Mouse (Mus musculus) embryonic facial prominence, embryonic 12.5 days (tissue): ENCODE measurements around the gene Hipk1. TPM values are rescaled to one million over a fixed set of nuclear protein-coding genes. Genes with fewer than 3 reads are reported as not detected.
"Not testable (repeated sequence)": the region's sequence is repeated elsewhere in the genome, so short reads cannot be mapped to it uniquely, and the experiment has no call there.

Experiments
- ATAC-seq: fragments of 200-750 bp; cut with Nextera tagmentation; 2 replicates; pipeline ENCODE4 v1.8.0; 2017; ENCODE audit not compliant: insufficient number of reproducible peaks, insufficient read depth, low FRiP score, low TSS enrichment
- H3K27ac ChIP-seq: fragments of 300-500 bp; sonication (generic); 2 replicates; pipeline ENCODE4 v1.5.1; 2016; ENCODE audit warnings: mild to moderate bottlenecking
- H3K27me3 ChIP-seq: fragments of 300-500 bp; sonication (generic); 2 replicates; pipeline ENCODE4 v1.6.1; 2016; ENCODE audit warnings: mild to moderate bottlenecking, moderate library complexity
- H3K36me3 ChIP-seq: fragments of 300-500 bp; sonication (generic); 2 replicates; pipeline ENCODE4 v1.6.1; 2016; ENCODE audit warnings: mild to moderate bottlenecking
- H3K4me1 ChIP-seq: fragments of 300-500 bp; sonication (generic); 2 replicates; pipeline ENCODE4 v1.6.1; 2016
- H3K4me2 ChIP-seq: fragments of 300-500 bp; sonication (generic); replicated peaks from 2 replicates; pipeline ENCODE4 v1.6.1; 2016; ENCODE audit warnings: mild to moderate bottlenecking, moderate library complexity
- H3K4me3 ChIP-seq: fragments of 300-500 bp; sonication (generic); 2 replicates; pipeline ENCODE4 v1.5.1; 2016; ENCODE audit warnings: mild to moderate bottlenecking
- H3K9ac ChIP-seq: fragments of 300-500 bp; sonication (generic); 2 replicates; pipeline ENCODE4 v1.6.1; 2016; ENCODE audit warnings: mild to moderate bottlenecking, moderate library complexity
- H3K9me3 ChIP-seq: fragments of 300-500 bp; sonication (generic); 2 replicates; pipeline ENCODE4 v1.6.1; 2016; ENCODE audit warnings: mild to moderate bottlenecking, moderate library complexity
- WGBS: fragments of 180-500 bp; shearing (Covaris S2); methylation state at CpG from one replicate; pipeline ENCODE4 v1.1.7; 2016; 5-methylcytosine and 5-hydroxymethylcytosine counted together
- polyA plus RNA-seq: library from polyadenylated mRNA; unstranded; fragments of >200 nt; fragmentation: Nextera tagmentation; extraction: Ambion mirVana; gene quantifications from 2 replicates; pipeline ENCODE4 v1.2.1, GENCODE M21; 2016

Hipk1 gene
- polyA plus RNA-seq, 1 experiment from 2014 or later = 13.1 TPM

- H3K36me3 ChIP-seq = peaks cover 5% of the 10 kb centered on the region; the same call in 1 of the 2 replicates
- H3K4me3 ChIP-seq = no peak overlapping the region
- H3K9me3 ChIP-seq = no peaks in the 10 kb centered on the region
- no peak overlapping the region for H3K9ac ChIP-seq
- ATAC-seq = no peak
- H3K27ac ChIP-seq = no peak overlapping the region
- H3K4me2 ChIP-seq = no peak overlapping the region
- H3K27me3 ChIP-seq = no peaks in the 10 kb centered on the region
- no peaks in the 10 kb centered on the region for H3K4me1 ChIP-seq
Observed at GRCm38 (mm10) chr3:103827548-103827947, 36.2 kb upstream of the Hipk1 start.

- Histone ChIP-seq H3K27me3 (no peaks in the 10 kb centered on the region), H3K36me3 (peaks cover 22% of the 10 kb centered on the region), H3K4me2 (no peak overlapping the region), H3K4me3 (no peak overlapping the region), H3K9me3 (no peaks in the 10 kb centered on the region), H3K27ac (no peak overlapping the region), H3K9ac (no peak overlapping the region), H3K4me1 (peaks cover 12% of the 10 kb centered on the region)
- WGBS = 89% methylated on average over 6 of the region's 6 CpGs
- no peak for ATAC-seq
Observed at GRCm38 (mm10) chr3:103810967-103811366, 19.6 kb upstream of the Hipk1 start.

GRCm38 (mm10) chr3:103809799-103810150 lies 18.4 kb upstream of the Hipk1 start:
- H3K36me3 ChIP-seq = peaks cover 14% of the 10 kb centered on the region
- peak; percentile 24; the same call in 1 of the 2 replicates for ATAC-seq
- peak overlapping the region; percentile 75 for H3K4me2 ChIP-seq
- no peaks in the 10 kb centered on the region for H3K9me3 ChIP-seq
- H3K27me3 ChIP-seq = no peaks in the 10 kb centered on the region
- WGBS = 2% methylated on average over 14 of the region's 14 CpGs
- peaks cover 12% of the 10 kb centered on the region for H3K4me1 ChIP-seq
- peak overlapping the region; percentile 82 for H3K4me3 ChIP-seq
- H3K27ac ChIP-seq = peak overlapping the region; percentile 83
- peak overlapping the region; percentile 73 for H3K9ac ChIP-seq

GRCm38 (mm10) chr3:103808891-103809798 lies 17.8 kb upstream of the Hipk1 start, which contains the start of the genes Dclre1b, Ap4b1 and Gm43064:
Gene Dclre1b, minus strand, starts transcription at chr3:103809444.
Gene Ap4b1, plus strand, starts transcription at chr3:103809520.
Gene Gm43064, plus strand, starts transcription at chr3:103809573.
- H3K27ac ChIP-seq = peak within 1 kb of the TSS; percentile 83
- peak within 1 kb of the TSS; percentile 75 for H3K4me2 ChIP-seq
- peaks cover 12% of the 10 kb centered on the region for H3K4me1 ChIP-seq
- under 1% methylated on average over 61 of the region's 70 CpGs for WGBS
- no peaks in the 10 kb centered on the region for H3K9me3 ChIP-seq
- peak within 1 kb of the TSS; percentile 82 for H3K4me3 ChIP-seq
- ATAC-seq = peak; percentile 93
- peak within 1 kb of the TSS; percentile 76 for H3K9ac ChIP-seq
- H3K27me3 ChIP-seq = no peaks in the 10 kb centered on the region
- peaks cover 13% of the 10 kb centered on the region for H3K36me3 ChIP-seq

- Histone ChIP-seq H3K27ac (no peak overlapping the region), H3K27me3 (no peaks in the 10 kb centered on the region), H3K4me1 (peaks cover 12% of the 10 kb centered on the region), H3K9me3 (no peaks in the 10 kb centered on the region), H3K4me3 (no peak overlapping the region), H3K36me3 (peaks cover 25% of the 10 kb centered on the region), H3K4me2 (no peak overlapping the region), H3K9ac (no peak overlapping the region)
- WGBS = 80% methylated on average over 1 of the region's 1 CpGs
- ATAC-seq = no peak
Observed at GRCm38 (mm10) chr3:103805671-103806070, 14.3 kb upstream of the Hipk1 start.

GRCm38 (mm10) chr3:103802861-103803260 lies 11.5 kb upstream of the Hipk1 start:
- H3K9me3 ChIP-seq = no peaks in the 10 kb centered on the region
- H3K4me3 ChIP-seq = no peak overlapping the region
- H3K36me3 ChIP-seq = peaks cover 25% of the 10 kb centered on the region
- H3K4me1 ChIP-seq = peaks cover under 1% of the 10 kb centered on the region; the same call in 1 of the 2 replicates
- 90% methylated on average over 8 of the region's 8 CpGs for WGBS
- ATAC-seq = no peak
- no peak overlapping the region for H3K27ac ChIP-seq
- H3K27me3 ChIP-seq = no peaks in the 10 kb centered on the region
- H3K4me2 ChIP-seq = no peak overlapping the region
- H3K9ac ChIP-seq = no peak overlapping the region

GRCm38 (mm10) chr3:103801631-103802531 lies 10.5 kb upstream of the Hipk1 start:
- H3K9me3 ChIP-seq = no peaks in the 10 kb centered on the region
- 76% methylated on average over 10 of the region's 10 CpGs for WGBS
- no peaks in the 10 kb centered on the region for H3K4me1 ChIP-seq
- peak overlapping the region; percentile 57; the same call in 1 of the 2 replicates for H3K27ac ChIP-seq
- no peak overlapping the region for H3K4me3 ChIP-seq
- no peak overlapping the region for H3K9ac ChIP-seq
- H3K4me2 ChIP-seq = no peak overlapping the region
- H3K36me3 ChIP-seq = peaks cover 23% of the 10 kb centered on the region
- no peak for ATAC-seq
- no peaks in the 10 kb centered on the region for H3K27me3 ChIP-seq

- no peak for ATAC-seq
- H3K27me3 ChIP-seq = no peaks in the 10 kb centered on the region
- peaks cover 17% of the 10 kb centered on the region for H3K36me3 ChIP-seq
- no peak overlapping the region for H3K27ac ChIP-seq
- no peaks in the 10 kb centered on the region for H3K4me1 ChIP-seq
- no peak overlapping the region for H3K4me2 ChIP-seq
- WGBS = 81% methylated on average over 2 of the region's 2 CpGs
- H3K9me3 ChIP-seq = no peaks in the 10 kb centered on the region
- H3K9ac ChIP-seq = no peak overlapping the region
- H3K4me3 ChIP-seq = no peak overlapping the region
Observed at GRCm38 (mm10) chr3:103799507-103799906, 8.1 kb upstream of the Hipk1 start.

- Histone ChIP-seq H3K4me3 (no peak overlapping the region), H3K4me2 (no peak overlapping the region), H3K27me3 (no peaks in the 10 kb centered on the region), H3K9me3 (no peaks in the 10 kb centered on the region), H3K27ac (no peak overlapping the region), H3K4me1 (no peaks in the 10 kb centered on the region), H3K36me3 (no peaks in the 10 kb centered on the region), H3K9ac (no peak overlapping the region)
- ATAC-seq = no peak
- WGBS = 60% methylated on average over 2 of the region's 2 CpGs
Observed at GRCm38 (mm10) chr3:103796389-103796788, 5.0 kb upstream of the Hipk1 start.

GRCm38 (mm10) chr3:103792566-103792965 lies 1.2 kb upstream of the Hipk1 start:
- WGBS = 69% methylated on average over 1 of the region's 1 CpGs

GRCm38 (mm10) chr3:103792111-103792406 lies 696 bp upstream of the Hipk1 start:
- not testable (repeated sequence) for H3K27me3 ChIP-seq, H3K36me3 ChIP-seq, H3K9me3 ChIP-seq, H3K27ac ChIP-seq, ATAC-seq, H3K9ac ChIP-seq
- Histone ChIP-seq H3K4me3 (peak overlapping the region; percentile 88; the same call in 1 of the 2 replicates), H3K4me1 (peaks cover 14% of the 10 kb centered on the region; the same call in 1 of the 2 replicates), H3K4me2 (peak overlapping the region; percentile 90)
- WGBS = 84% methylated on average over 5 of the region's 5 CpGs

More at GRCm38 (mm10) chr3:103792566-103792965, 1.2 kb upstream of the Hipk1 start:
- Histone ChIP-seq H3K4me2 (no peak overlapping the region), H3K4me1 (peaks cover 14% of the 10 kb centered on the region; the same call in 1 of the 2 replicates), H3K27ac (no peak overlapping the region), H3K36me3 (no peaks in the 10 kb centered on the region), H3K4me3 (no peak overlapping the region), H3K27me3 (no peaks in the 10 kb centered on the region), H3K9me3 (no peaks in the 10 kb centered on the region), H3K9ac (no peak overlapping the region)
- no peak for ATAC-seq
